Comparison of ENCODE assay signal across 8 mouse cellular contexts in genomic region chr9:44134101-44134850, GRCm38 (mm10). TPM values are rescaled to one million over a fixed set of nuclear protein-coding genes. Genes with fewer than 3 reads are reported as not detected.
DNase-seq lines count a peak whose midpoint lies in the region; ATAC-seq lines count a peak whose summit lies in the region.

Mcam (plus strand) TSS chr9:44134469.

- WGBS in forebrain, embryonic 15.5 days = under 1% methylated on average over 41 of the region's 55 CpGs
- WGBS in hindbrain, embryonic 10.5 days = 1% methylated on average over 55 of the region's 55 CpGs

- peaks cover 15% of the 10 kb centered on the region for H3K27me3 ChIP-seq in forebrain, embryonic 15.5 days
- peaks cover 71% of the 10 kb centered on the region for H3K27me3 ChIP-seq in hindbrain, embryonic 10.5 days (ENCODE audit: insufficient read depth, poor library complexity, severe bottlenecking)

- ATAC-seq in cerebellum, adult (ENCODE audit: insufficient number of reproducible peaks, low FRiP score, low TSS enrichment) = peak; percentile 46
- peak; percentile 24; the same call in 1 of the 2 replicates for ATAC-seq in forebrain, embryonic 15.5 days (replicated peaks)

- no peaks in the 10 kb centered on the region for H3K9me3 ChIP-seq in forebrain, embryonic 15.5 days
- no peaks in the 10 kb centered on the region for H3K9me3 ChIP-seq in hindbrain, embryonic 10.5 days

- DNase-seq in layer of hippocampus, adult 11-12 months (ENCODE audit: low spot score) = peak; percentile 56
- no peak for DNase-seq in layer of hippocampus, adult 18-20 months (ENCODE audit: low spot score in 2 of 2)
- peak; percentile 63 for DNase-seq in hindbrain, embryonic 10.5 days (ENCODE audit: low spot score)
- DNase-seq in layer of hippocampus, postnatal 36 days = peak in 1 of 2 experiments; percentile 46
- peak; percentile 54 for DNase-seq in mesoderm, embryonic 11.5 days (ENCODE audit: low read depth, low spot score)
- peak; percentile 58 for DNase-seq in testis, postnatal 14 days (ENCODE audit: low spot score)

- H3K27ac ChIP-seq in forebrain, embryonic 15.5 days (replicated peaks) = peak within 1 kb of the TSS; percentile 43
- H3K27ac ChIP-seq in hindbrain, embryonic 10.5 days = peak within 1 kb of the TSS; percentile 79

- H3K9ac ChIP-seq in forebrain, embryonic 15.5 days (replicated peaks) = peak within 1 kb of the TSS; percentile 49

- H3K4me3 ChIP-seq in forebrain, embryonic 15.5 days = peak within 1 kb of the TSS; percentile 52
- H3K4me3 ChIP-seq in hindbrain, embryonic 10.5 days = peak within 1 kb of the TSS; percentile 61

- peak within 1 kb of the TSS; percentile 80 for H3K4me2 ChIP-seq in forebrain, embryonic 15.5 days (replicated peaks)

- peaks cover 48% of the 10 kb centered on the region for H3K4me1 ChIP-seq in forebrain, embryonic 15.5 days
- H3K4me1 ChIP-seq in hindbrain, embryonic 10.5 days (replicated peaks) = peaks cover 70% of the 10 kb centered on the region

- no peaks in the 10 kb centered on the region for H3K36me3 ChIP-seq in forebrain, embryonic 15.5 days
- H3K36me3 ChIP-seq in hindbrain, embryonic 10.5 days = 0 out of 2 replicates have a peak, but pooled peaks cover 3% of the 10 kb centered on the region

RNA-seq across cellular contexts. Expression of gene Mcam, which starts in this region (rescaled TPM):
- 10 to 100 TPM in 1 of 2 experiments, 1 to 10 TPM in 1; 7.9 to 11.3 TPM for total RNA-seq in layer of hippocampus, adult 18-20 months (2021)
- 11.3 and 13.1 TPM in 2 replicates for polyA plus RNA-seq in forebrain, embryonic 15.5 days (2015; fragmentation: Nextera tagmentation; extraction: Ambion mirVana)
- 10.8 and 11.2 TPM in 2 replicates for polyA plus RNA-seq in hindbrain, embryonic 10.5 days (2016; fragmentation: Nextera tagmentation; extraction: Ambion mirVana)
- total RNA-seq in layer of hippocampus, postnatal 36 days (2021) = 10 to 100 TPM; 15.6 to 18.8 TPM

Comparison
In these comparisons a context has a peak if more than half of its experiments do, and no peak if none do; other contexts are left out.
1. DNase-seq: peak in layer of hippocampus, adult 11-12 months (single experiment), hindbrain, embryonic 10.5 days (single experiment), mesoderm, embryonic 11.5 days (single experiment) and testis, postnatal 14 days (single experiment); none in layer of hippocampus, adult 18-20 months (0 of 2).